Mouse (Mus musculus) MEL-GATA-1-ER (cell line): ENCODE results near the gene Tor3a.
A peak's percentile ranks its signal among the peaks of the same experiment; 100 is the strongest.

Experiments used
- DNase-seq: peaks from one replicate; pipeline ENCODE4 v3.0.0-alpha.2; 2012; ENCODE audit warnings: low read depth; ENCODE audit errors: extremely low read depth

Tor3a gene

DNA sequence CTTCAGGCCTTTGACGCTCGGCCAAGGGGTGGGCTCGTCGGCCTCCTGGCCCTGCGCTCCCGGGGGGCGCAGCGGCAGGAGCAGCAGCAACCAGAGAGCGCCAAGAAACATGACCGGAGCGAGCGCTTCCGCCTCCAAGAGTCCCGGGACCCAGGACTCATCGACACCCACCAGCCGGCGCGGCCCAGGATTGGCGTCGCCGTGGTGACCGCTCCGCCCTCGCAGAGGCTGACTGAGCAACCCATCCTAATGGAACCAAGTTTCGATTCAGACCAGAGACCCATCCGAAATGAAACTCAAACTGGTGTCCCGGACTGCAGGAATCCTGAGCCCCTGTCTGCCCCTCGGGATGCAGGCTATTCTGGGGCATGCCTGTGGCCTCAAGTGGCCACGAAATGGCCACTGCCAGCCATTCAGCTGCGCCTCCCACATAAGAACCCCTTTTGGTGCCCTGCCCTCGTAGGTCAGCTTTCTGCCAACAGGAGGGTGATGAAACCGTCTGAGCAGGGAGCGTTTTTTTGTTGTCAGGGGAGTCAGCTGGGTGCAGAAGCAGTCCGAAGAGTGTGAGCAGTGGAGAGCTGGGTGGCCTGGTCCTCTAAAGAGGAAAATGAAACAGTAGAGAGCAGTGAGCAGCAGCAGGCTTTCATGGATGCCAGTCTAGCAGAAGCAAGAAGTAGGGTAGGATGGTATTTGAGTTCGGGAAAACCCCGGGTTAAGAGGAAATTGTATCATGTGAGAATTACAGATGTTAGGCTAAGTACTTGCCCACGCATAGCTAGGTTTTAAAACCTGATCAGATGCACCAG lies at the start of gene Tor3a:
Tor3a (minus strand) TSS at position 162 of the 806 bp plus-strand sequence.
- peak; percentile 55 for DNase-seq

- no peak for DNase-seq
Measured at GRCm38 (mm10) chr1:156722089-156722488, 47.9 kb upstream of the Tor3a start.

DNA sequence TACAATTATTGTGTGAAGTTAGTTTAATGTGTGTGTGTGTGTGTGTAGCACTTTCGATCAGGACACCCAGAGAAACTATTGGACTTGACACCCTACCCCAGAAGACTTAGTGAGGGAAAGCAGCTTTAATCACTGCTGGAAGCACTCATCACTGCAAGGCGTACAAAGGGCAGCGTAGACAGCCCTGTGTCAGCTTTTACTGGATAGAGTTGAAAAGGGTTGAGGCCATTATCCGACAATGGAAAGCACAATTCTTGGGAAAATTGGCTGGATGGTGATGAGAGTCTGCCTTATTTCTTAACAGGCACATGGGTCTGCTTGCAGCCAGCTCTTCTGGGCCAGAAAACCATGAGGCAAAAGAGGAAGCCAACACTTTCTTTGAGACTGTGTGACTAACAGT lies 45.9 kb upstream of the Tor3a start:
- DNase-seq: no peak

DNA sequence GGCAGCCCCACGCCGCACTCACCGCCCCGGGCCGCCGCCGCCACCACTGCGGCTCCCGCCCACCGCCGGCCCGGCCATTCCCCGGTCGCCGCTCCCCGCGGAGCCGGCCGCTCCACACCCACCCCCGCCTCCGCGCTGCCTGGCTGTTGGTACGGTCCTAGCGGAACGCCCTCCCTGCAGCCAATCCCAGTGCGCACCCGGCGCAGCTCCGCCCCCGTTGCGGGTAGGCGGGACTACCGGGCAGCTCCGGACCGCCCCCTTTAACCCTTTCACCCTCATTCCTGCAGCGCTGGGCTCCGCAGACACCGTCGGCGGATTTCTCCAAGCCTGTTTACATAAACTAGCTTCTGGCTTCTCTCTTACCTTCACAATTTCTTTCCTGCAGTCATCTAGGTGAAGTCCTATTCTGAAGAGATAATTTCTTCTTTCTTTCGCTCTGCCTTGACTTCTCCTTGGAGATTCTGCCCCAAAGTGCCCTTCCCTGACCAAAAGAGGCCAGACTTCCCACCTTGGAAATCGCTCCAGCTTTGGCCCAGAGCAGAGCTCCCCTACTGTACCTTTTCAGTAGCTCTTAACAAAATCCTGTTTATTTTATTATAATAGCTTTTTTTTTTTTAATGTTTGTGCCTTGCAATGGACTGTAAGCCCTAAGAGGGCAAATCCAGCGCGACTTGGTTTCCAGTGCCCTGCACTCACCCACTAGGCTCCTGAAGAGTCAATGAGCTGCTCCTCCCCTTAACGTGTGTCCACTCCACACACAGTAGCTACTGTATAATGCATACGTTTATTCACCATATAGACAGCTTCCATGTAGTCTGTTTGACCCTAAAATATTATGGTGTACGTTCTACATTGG lies 45.0 kb upstream of the Tor3a start, which contains the start of gene Fam20b:
Fam20b (minus strand) TSS at position 137 of the 856 bp plus-strand sequence.
- DNase-seq: peak; percentile 79

GRCm38 (mm10) chr1:156718286-156718949 lies 44.3 kb upstream of the Tor3a start:
- DNase-seq: no peak

- DNase-seq: no peak
Measured at GRCm38 (mm10) chr1:156717751-156718285, 43.7 kb upstream of the Tor3a start.

DNA sequence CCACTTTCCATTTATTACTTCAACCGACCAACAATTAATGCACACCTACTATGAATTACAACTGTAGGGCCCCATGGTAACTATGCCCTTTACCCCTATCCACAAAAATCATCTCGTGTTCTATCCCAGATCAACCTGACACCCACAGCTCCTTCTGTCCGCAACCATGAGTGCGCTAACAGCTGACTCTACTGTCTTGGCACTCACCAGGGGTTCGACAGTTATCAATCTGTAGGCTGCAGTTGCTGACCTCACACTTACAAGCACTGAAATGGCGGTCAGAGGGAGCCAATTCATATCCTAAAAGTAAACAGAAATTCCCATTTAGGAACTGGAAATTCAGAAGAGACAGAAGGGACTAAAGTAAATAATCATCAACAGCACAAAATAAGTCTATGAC lies 42.5 kb upstream of the Tor3a start:
- DNase-seq: no peak

DNA sequence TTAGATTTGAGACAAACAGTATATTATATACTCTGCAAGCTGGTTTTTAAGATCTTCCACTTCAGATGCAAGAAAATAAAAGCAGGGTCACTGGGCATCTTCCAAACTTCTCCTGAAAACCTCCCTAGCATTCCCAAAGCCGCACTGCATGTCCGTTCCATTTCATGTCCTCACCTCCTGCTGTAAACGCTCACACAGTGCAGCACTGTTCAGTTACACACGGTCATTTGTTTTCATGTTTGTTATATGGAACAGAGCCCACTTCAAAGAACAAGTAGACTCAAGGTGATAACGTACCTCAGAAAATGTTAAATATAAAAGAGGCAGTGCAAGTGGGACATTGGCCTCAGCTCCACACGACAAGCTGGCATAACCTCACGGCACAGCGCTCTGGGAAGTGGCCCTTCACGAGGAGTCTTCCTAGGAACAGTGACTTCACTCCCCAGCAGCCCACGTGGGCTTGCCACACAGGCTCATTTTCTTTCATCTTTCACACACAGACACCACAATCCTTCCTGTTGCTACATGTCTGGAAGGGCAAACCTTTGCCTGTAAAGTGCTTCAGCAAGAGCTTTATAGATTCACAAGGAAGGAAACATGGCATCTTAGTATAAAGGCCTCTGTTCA lies 36.4 kb upstream of the Tor3a start:
- DNase-seq: no peak

GRCm38 (mm10) chr1:156708672-156709071 lies 34.5 kb upstream of the Tor3a start:
- DNase-seq: no peak

GRCm38 (mm10) chr1:156705696-156706285 lies 31.6 kb upstream of the Tor3a start:
- no peak for DNase-seq

GRCm38 (mm10) chr1:156703444-156703843 lies 29.3 kb upstream of the Tor3a start:
- no peak for DNase-seq

GRCm38 (mm10) chr1:156702151-156702550 lies 28.0 kb upstream of the Tor3a start:
- DNase-seq: no peak

GRCm38 (mm10) chr1:156686025-156686661 lies 12.0 kb upstream of the Tor3a start:
- DNase-seq: no peak

- DNase-seq: no peak
Measured at GRCm38 (mm10) chr1:156679599-156679998, 5.4 kb upstream of the Tor3a start.

DNA sequence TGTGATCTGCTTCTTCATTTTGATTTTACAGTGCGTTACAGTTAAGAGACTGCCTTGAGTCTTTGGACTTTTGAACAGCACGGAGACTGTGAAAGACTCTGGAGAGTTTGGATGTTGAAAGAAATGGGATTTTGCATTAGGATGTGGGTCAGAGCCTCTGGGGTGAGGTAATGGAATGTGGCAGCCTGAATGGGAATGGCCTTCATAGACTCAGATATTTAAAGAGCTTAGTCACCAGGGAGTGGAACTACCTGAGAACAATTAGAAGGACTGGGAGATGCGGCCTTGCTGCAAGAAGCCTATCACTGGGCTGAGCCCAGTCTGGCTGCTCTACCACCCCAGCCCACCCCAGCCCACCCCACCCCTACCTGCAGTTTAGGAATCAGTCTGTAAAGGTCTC lies 3.1 kb upstream of the Tor3a start:
- no peak for DNase-seq

GRCm38 (mm10) chr1:156676596-156676995 lies 2.4 kb upstream of the Tor3a start:
- DNase-seq: no peak

- peak; percentile 78 for DNase-seq
Measured at GRCm38 (mm10) chr1:156676171-156676570, 2.0 kb upstream of the Tor3a start.

GRCm38 (mm10) chr1:156673476-156674194 lies 521 bp downstream of the Tor3a start:
- peak; percentile 56 for DNase-seq

DNA sequence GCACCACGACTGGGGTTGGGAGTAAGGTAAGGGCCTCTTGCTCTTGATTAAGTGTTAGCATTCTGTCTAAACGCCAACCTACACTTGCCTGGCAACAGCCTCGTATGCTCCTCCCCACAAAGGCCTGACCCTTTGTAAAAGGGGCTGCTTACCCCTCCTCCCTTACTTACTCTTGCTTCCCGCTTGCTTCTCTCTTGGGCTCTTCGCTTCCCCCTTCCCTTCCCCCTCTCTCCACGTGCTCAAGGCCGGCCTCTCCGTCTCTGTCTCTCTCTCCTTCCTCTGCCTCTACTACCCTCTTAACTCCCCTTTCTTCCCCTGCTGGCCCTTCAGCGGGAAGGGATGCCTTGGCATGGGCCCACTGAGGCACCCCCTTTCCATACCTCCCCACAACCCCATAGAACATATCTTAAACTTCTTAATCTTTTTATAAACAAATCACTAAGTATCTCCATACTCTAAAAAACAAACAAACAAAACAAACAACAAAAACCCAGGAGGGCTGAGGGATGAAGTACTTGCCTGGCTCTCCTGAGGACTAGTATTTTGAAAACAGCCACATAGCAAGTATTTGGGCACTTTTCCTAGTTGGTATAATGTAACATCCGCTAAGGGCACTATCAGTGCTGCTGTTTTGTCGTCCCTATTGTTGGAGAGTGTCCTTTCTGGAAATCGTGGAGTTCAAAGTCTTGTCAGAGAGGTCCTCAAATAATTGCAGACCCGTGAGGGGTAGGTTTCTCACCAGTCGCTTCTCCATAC lies 1.3 kb downstream of the Tor3a start:
- peak; percentile 62 for DNase-seq
